Mouse (Mus musculus): ENCODE measurements around the gene Xpo4. TPM values are rescaled to one million over a fixed set of nuclear protein-coding genes. Genes with fewer than 3 reads are reported as not detected.
"Not testable (repeated sequence)": the region's sequence is repeated elsewhere in the genome, so short reads cannot be mapped to it uniquely, and the experiment has no call there.

The Xpo4 gene
- total and polyA plus RNA-seq, 2 experiments from 2014 or later, result 6.5 to 26.0 TPM

- no peak for ATAC-seq (ENCODE audit: insufficient read depth, low read depth)
- WGBS, result 86% methylated on average over 24 of the region's 24 CpGs
- peaks cover 69% of the 10 kb centered on the region for H3K36me3 ChIP-seq (replicated peaks; ENCODE audit: control insufficient read depth, insufficient read depth, low read length)
- H3K4me3 ChIP-seq (ENCODE audit: low read depth, low read length), result no peak overlapping the region
- H3K27ac ChIP-seq (ENCODE audit: low read depth), result no peak overlapping the region
- DNase-seq (ENCODE audit: low spot score), result no peak
- H3K4me2 ChIP-seq (ENCODE audit: low read depth, low read length), result no peak overlapping the region
- no peaks in the 10 kb centered on the region for H3K27me3 ChIP-seq (ENCODE audit: control insufficient read depth, insufficient read depth, low read length)
- TF ChIP-seq CTCF (IDR thresholded peaks at IDR 0.05; ENCODE audit: low read depth) (no peak), EP300 (IDR thresholded peaks at IDR 0.05; ENCODE audit: low read depth) (no peak)
- H3K4me1 ChIP-seq (ENCODE audit: control insufficient read depth, insufficient read depth), result no peaks in the 10 kb centered on the region
- H3K9ac ChIP-seq (replicated peaks; ENCODE audit: low read depth, low read length), result no peak overlapping the region
- H3K9me3 ChIP-seq (replicated peaks; ENCODE audit: control insufficient read depth, low read length), result no peaks in the 10 kb centered on the region
Observed at GRCm38 (mm10) chr14:57691316-57691715, 26.1 kb upstream of the Xpo4 start.

GRCm38 (mm10) chr14:57690681-57691080, 25.5 kb upstream of the Xpo4 start:
- 71% methylated on average over 8 of the region's 8 CpGs for whole genome bisulfite sequencing
- no peak for DNase-seq (ENCODE audit: low spot score)
- no peak for ATAC-seq (ENCODE audit: insufficient read depth, low read depth)
- no peak overlapping the region for H3K27ac ChIP-seq (ENCODE audit: low read depth)
- H3K4me2 ChIP-seq (ENCODE audit: low read depth, low read length), result no peak overlapping the region
- H3K4me1 ChIP-seq (ENCODE audit: control insufficient read depth, insufficient read depth), result no peaks in the 10 kb centered on the region
- no peak for TF ChIP-seq CTCF (IDR thresholded peaks at IDR 0.05; ENCODE audit: low read depth)
- peaks cover 63% of the 10 kb centered on the region for H3K36me3 ChIP-seq (replicated peaks; ENCODE audit: control insufficient read depth, insufficient read depth, low read length)
- no peaks in the 10 kb centered on the region for H3K9me3 ChIP-seq (replicated peaks; ENCODE audit: control insufficient read depth, low read length)
- H3K9ac ChIP-seq (replicated peaks; ENCODE audit: low read depth, low read length), result no peak overlapping the region
- no peaks in the 10 kb centered on the region for H3K27me3 ChIP-seq (ENCODE audit: control insufficient read depth, insufficient read depth, low read length)
- no peak overlapping the region for H3K4me3 ChIP-seq (ENCODE audit: low read depth, low read length)

GRCm38 (mm10) chr14:57688066-57688465, 22.8 kb upstream of the Xpo4 start:
- WGBS, result 94% methylated on average over 7 of the region's 7 CpGs
- not testable (repeated sequence) for H3K27ac ChIP-seq (ENCODE audit: low read depth); H3K27me3 ChIP-seq (ENCODE audit: control insufficient read depth, insufficient read depth, low read length); ATAC-seq (ENCODE audit: insufficient read depth, low read depth); H3K4me3 ChIP-seq (ENCODE audit: low read depth, low read length); DNase-seq (ENCODE audit: low spot score); H3K4me2 ChIP-seq (ENCODE audit: low read depth, low read length); H3K9me3 ChIP-seq (replicated peaks; ENCODE audit: control insufficient read depth, low read length); H3K9ac ChIP-seq (replicated peaks; ENCODE audit: low read depth, low read length); H3K4me1 ChIP-seq (ENCODE audit: control insufficient read depth, insufficient read depth)
- peaks cover 40% of the 10 kb centered on the region for H3K36me3 ChIP-seq (replicated peaks; ENCODE audit: control insufficient read depth, insufficient read depth, low read length)

- ATAC-seq (ENCODE audit: insufficient read depth, low read depth), result no peak
- Histone ChIP-seq H3K4me2 (ENCODE audit: low read depth, low read length) (no peak overlapping the region), H3K4me1 (ENCODE audit: control insufficient read depth, insufficient read depth) (no peaks in the 10 kb centered on the region), H3K9me3 (replicated peaks; ENCODE audit: control insufficient read depth, low read length) (no peaks in the 10 kb centered on the region), H3K27ac (ENCODE audit: low read depth) (no peak overlapping the region), H3K27me3 (ENCODE audit: control insufficient read depth, insufficient read depth, low read length) (no peaks in the 10 kb centered on the region), H3K4me3 (ENCODE audit: low read depth, low read length) (no peak overlapping the region), H3K36me3 (replicated peaks; ENCODE audit: control insufficient read depth, insufficient read depth, low read length) (peaks cover 34% of the 10 kb centered on the region), H3K9ac (replicated peaks; ENCODE audit: low read depth, low read length) (no peak overlapping the region)
- WGBS, result 86% methylated on average over 5 of the region's 5 CpGs
- DNase-seq (ENCODE audit: low spot score), result no peak
- TF ChIP-seq EP300 (IDR thresholded peaks at IDR 0.05; ENCODE audit: low read depth) (no peak), CTCF (IDR thresholded peaks at IDR 0.05; ENCODE audit: low read depth) (no peak)
Observed at GRCm38 (mm10) chr14:57687441-57687840, 22.2 kb upstream of the Xpo4 start.

GRCm38 (mm10) chr14:57686647-57687046, 21.4 kb upstream of the Xpo4 start:
- DNase-seq (ENCODE audit: low spot score), result no peak
- peaks cover 28% of the 10 kb centered on the region for H3K36me3 ChIP-seq (replicated peaks; ENCODE audit: control insufficient read depth, insufficient read depth, low read length)
- no peak overlapping the region for H3K9ac ChIP-seq (replicated peaks; ENCODE audit: low read depth, low read length)
- H3K4me1 ChIP-seq (ENCODE audit: control insufficient read depth, insufficient read depth), result no peaks in the 10 kb centered on the region
- WGBS, result 90% methylated on average over 6 of the region's 6 CpGs
- H3K27ac ChIP-seq (ENCODE audit: low read depth), result no peak overlapping the region
- no peaks in the 10 kb centered on the region for H3K27me3 ChIP-seq (ENCODE audit: control insufficient read depth, insufficient read depth, low read length)
- TF ChIP-seq EP300 (IDR thresholded peaks at IDR 0.05; ENCODE audit: low read depth), result no peak
- H3K4me3 ChIP-seq (ENCODE audit: low read depth, low read length), result no peak overlapping the region
- ATAC-seq (ENCODE audit: insufficient read depth, low read depth), result no peak
- H3K9me3 ChIP-seq (replicated peaks; ENCODE audit: control insufficient read depth, low read length), result no peaks in the 10 kb centered on the region
- no peak overlapping the region for H3K4me2 ChIP-seq (ENCODE audit: low read depth, low read length)

GRCm38 (mm10) chr14:57684579-57684978, 19.3 kb upstream of the Xpo4 start:
- TF ChIP-seq CTCF (IDR thresholded peaks at IDR 0.05; ENCODE audit: low read depth), result peak; percentile 91
- no peak for TF ChIP-seq EP300 (IDR thresholded peaks at IDR 0.05; ENCODE audit: low read depth)
- H3K4me2 ChIP-seq (ENCODE audit: low read depth, low read length), result no peak overlapping the region
- 7% methylated on average over 1 of the region's 1 CpGs for WGBS
- no peak overlapping the region for H3K27ac ChIP-seq (ENCODE audit: low read depth)
- no peaks in the 10 kb centered on the region for H3K27me3 ChIP-seq (ENCODE audit: control insufficient read depth, insufficient read depth, low read length)
- H3K9me3 ChIP-seq (replicated peaks; ENCODE audit: control insufficient read depth, low read length), result no peaks in the 10 kb centered on the region
- no peak overlapping the region for H3K4me3 ChIP-seq (ENCODE audit: low read depth, low read length)
- no peak overlapping the region for H3K9ac ChIP-seq (replicated peaks; ENCODE audit: low read depth, low read length)
- peaks cover 12% of the 10 kb centered on the region for H3K36me3 ChIP-seq (replicated peaks; ENCODE audit: control insufficient read depth, insufficient read depth, low read length)
- no peak for DNase-seq (ENCODE audit: low spot score)
- ATAC-seq (ENCODE audit: insufficient read depth, low read depth), result peak; percentile 48; the same call in 1 of the 2 replicates
- no peaks in the 10 kb centered on the region for H3K4me1 ChIP-seq (ENCODE audit: control insufficient read depth, insufficient read depth)

Data from heart, postnatal 0 days (tissue).